Mouse (Mus musculus) liver, embryonic 14.5 days (tissue): ENCODE data around the gene Znhit1. TPM values are rescaled to one million over a fixed set of nuclear protein-coding genes. Genes with fewer than 3 reads are reported as not detected.
"Not testable (repeated sequence)": the region's sequence is repeated elsewhere in the genome, so short reads cannot be mapped to it uniquely, and the experiment has no call there.

Source experiments
- ATAC-seq: fragments of 200-750 bp; cut with Nextera tagmentation; 2 replicates; pipeline ENCODE4 v1.8.0; 2017; ENCODE audit warnings: moderate number of reproducible peaks, mild to moderate bottlenecking, moderate library complexity; ENCODE audit not compliant: insufficient read depth
- DNase-seq, 3 experiments: peaks; one replicate each; pipeline ENCODE4 v3.0.0-alpha.2; 2012 to 2013; ENCODE audit warnings: low read depth in 3 of 3, low spot score in 3 of 3
- H3K27ac ChIP-seq: fragments of 300-500 bp; sonication (generic); 2 replicates; pipeline ENCODE4 v1.5.1; 2014; ENCODE audit warnings: moderate library complexity, mild to moderate bottlenecking, control low read depth, inconsistent platforms
- H3K27me3 ChIP-seq: fragments of 300-500 bp; sonication (generic); 2 replicates; pipeline ENCODE4 v1.6.1; 2014; ENCODE audit warnings: mild to moderate bottlenecking, low read length, moderate library complexity; ENCODE audit not compliant: control insufficient read depth, insufficient read depth
- H3K36me3 ChIP-seq: fragments of 300-500 bp; sonication (generic); replicated peaks from 2 replicates; pipeline ENCODE4 v1.6.1; 2014; ENCODE audit warnings: low read depth; ENCODE audit not compliant: control insufficient read depth, insufficient read depth
- H3K4me1 ChIP-seq, 2 experiments: fragments of 200-500 bp in 1 of 2; fragments of 300-500 bp in 1 of 2; sonication (generic) in 1 of 2; replicated peaks; 2 replicates each; pipeline ENCODE4 v1.6.1; 2012 to 2014; ENCODE audit warnings: antibody characterized with exemption in 1 of 2, inconsistent platforms in 1 of 2, low read length in 1 of 2; ENCODE audit not compliant: control insufficient read depth in 2 of 2, insufficient read depth in 2 of 2
- H3K4me2 ChIP-seq: fragments of 300-500 bp; sonication (generic); 2 replicates; pipeline ENCODE4 v1.6.1; 2014; ENCODE audit warnings: low read depth, mild to moderate bottlenecking, control low read depth, moderate library complexity
- H3K4me3 ChIP-seq, 2 experiments: fragments of 200-500 bp in 1 of 2; fragments of 300-500 bp in 1 of 2; sonication (generic) in 1 of 2; 2 replicates each; pipeline ENCODE4 v1.5.1; 2012 to 2014; ENCODE audit warnings: low read depth in 2 of 2, low read length in 2 of 2, mild to moderate bottlenecking in 2 of 2, control low read depth in 1 of 2, inconsistent platforms in 1 of 2, moderate library complexity in 1 of 2; ENCODE audit not compliant: insufficient read depth in 1 of 2
- H3K9ac ChIP-seq: fragments of 300-500 bp; sonication (generic); replicated peaks from 2 replicates; pipeline ENCODE4 v1.6.1; 2014; ENCODE audit warnings: mild to moderate bottlenecking, control low read depth, moderate library complexity
- H3K9me3 ChIP-seq: fragments of 300-500 bp; sonication (generic); 2 replicates; pipeline ENCODE4 v1.6.1; 2016; ENCODE audit warnings: low read length, mixed read lengths; ENCODE audit not compliant: control insufficient read depth
- CTCF ChIP-seq: IDR thresholded peaks from 2 replicates; pipeline ENCODE4 v1.5.1; 2016; ENCODE audit warnings: antibody characterized with exemption, low read depth, control low read depth
- EP300 ChIP-seq: IDR thresholded peaks from 2 replicates; pipeline ENCODE4 v1.6.1; 2016; ENCODE audit warnings: antibody characterized with exemption, low read depth
- WGBS: fragments of 180-500 bp; shearing (Covaris S2); extraction: QIAGEN DNeasy Blood & Tissue Kit; methylation state at CpG from one replicate; pipeline ENCODE4 v1.1.7; 2014; ENCODE audit not compliant: insufficient replicate concordance; 5-methylcytosine and 5-hydroxymethylcytosine counted together
- polyA plus RNA-seq, 2 experiments: library from polyadenylated mRNA; depleted of rRNA in 1 of 2; stranded (reverse) in 1 of 2; unstranded in 1 of 2; fragments of >200 nt; fragmentation: Nextera tagmentation in 1 of 2; extraction: Ambion mirVana in 1 of 2; gene quantifications; 2 replicates each; pipeline versions ENCODE4 v1.2.1 to v1.2.3; 2012 to 2014

Gene Znhit1
- polyA plus RNA-seq, 2 experiments: 29.3 to 46.2 TPM

DNA sequence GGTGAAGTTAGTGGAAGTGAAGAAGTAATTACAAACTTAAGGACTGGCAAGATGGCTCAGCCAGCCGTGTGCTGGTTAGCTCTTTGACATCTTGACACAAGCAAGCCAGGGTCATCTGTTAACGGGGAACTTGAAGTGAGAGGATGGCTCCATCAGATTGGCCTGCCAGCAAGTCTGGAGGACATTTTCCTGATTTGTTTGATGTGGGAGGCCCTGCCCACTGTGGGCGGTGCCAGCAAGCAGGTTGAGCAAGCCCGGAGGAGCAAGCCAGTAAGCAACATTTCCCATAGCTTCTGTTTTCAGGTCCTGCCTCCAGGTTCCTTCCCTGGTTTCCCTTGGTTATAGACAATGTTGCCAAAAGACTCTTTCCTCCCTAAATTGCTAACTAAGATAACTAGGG, 32.2 kb downstream of the Znhit1 start:
- H3K4me1 ChIP-seq: peaks cover 5 to 6% of the 10 kb centered on the region in 2 experiments; a peak in 2 of 4 replicates
- no peaks in the 10 kb centered on the region for H3K27me3 ChIP-seq
- no peak overlapping the region for H3K4me3 ChIP-seq
- no peaks in the 10 kb centered on the region for H3K9me3 ChIP-seq
- no peak overlapping the region for H3K9ac ChIP-seq
- no peak for DNase-seq
- H3K4me2 ChIP-seq: no peak overlapping the region
- no peak for TF ChIP-seq CTCF
- TF ChIP-seq EP300: no peak
- H3K36me3 ChIP-seq: no peaks in the 10 kb centered on the region
- WGBS: 66% methylated on average over 4 of the region's 4 CpGs
- no peak overlapping the region for H3K27ac ChIP-seq
- no peak for ATAC-seq

DNA sequence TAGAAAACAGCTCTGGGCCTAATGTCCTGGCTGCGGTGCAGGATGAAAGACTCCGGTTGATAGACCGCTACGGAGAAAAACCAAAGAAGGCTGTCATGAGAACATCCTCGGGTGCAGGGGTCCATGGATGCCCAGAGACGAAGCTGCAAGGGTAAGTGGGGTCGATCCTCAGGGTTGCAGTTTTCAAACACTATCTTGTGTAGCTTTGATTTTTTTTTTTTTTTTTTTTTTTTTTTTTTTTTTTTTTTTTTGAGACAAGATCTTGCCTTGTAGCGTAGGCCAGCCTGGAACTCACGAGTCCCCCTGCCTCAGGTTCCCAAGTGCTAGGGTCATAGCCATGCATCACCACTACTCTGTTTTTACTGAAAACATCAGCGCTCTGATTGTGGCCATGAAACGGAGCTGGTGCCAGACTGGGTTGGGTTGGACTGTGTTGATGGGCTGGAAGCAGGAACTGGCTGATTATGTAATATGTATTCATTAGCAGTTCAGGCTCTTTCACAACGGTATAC, 34.3 kb downstream of the Znhit1 start:
- Histone ChIP-seq H3K4me1 (peaks cover 5 to 8% of the 10 kb centered on the region in 2 experiments; a peak in 2 of 4 replicates), H3K27ac (peak overlapping the region; percentile 22; the same call in 1 of the 2 replicates), H3K4me2 (peak overlapping the region; percentile 93), H3K27me3 (no peaks in the 10 kb centered on the region), H3K36me3 (no peaks in the 10 kb centered on the region), H3K9me3 (no peaks in the 10 kb centered on the region), H3K9ac (peak overlapping the region; percentile 66), H3K4me3 (peak overlapping the region; percentile 82 to 86)
- WGBS: 2% methylated on average over 12 of the region's 12 CpGs
- ATAC-seq: no peak; the same call in 1 of the 2 replicates
- TF ChIP-seq CTCF: no peak
- no peak for TF ChIP-seq EP300
- DNase-seq: no peak

DNA sequence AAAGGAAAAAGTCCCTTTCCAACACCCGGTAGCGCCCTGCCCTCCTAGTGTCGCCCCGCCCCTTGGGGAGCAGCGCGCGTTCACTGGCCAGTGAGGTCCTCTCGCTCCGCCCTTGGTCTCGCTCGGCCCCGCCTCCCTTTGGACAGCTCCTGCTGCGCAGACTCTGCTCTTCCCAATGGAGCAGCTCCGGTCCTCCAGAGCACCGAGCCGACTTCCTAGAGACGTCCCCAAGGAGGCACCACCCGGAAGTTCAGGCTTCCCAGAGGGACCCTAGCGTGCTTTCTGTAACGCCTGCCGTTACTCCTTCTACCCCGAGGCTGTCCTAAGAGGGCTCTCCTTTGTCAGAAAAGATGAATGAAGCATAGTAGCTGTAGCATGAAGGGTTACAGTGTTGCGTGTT, 34.8 kb downstream of the Znhit1 start, which contains the start of gene Fis1:
Fis1 (plus strand) TSS at position 261 of the 400 bp plus-strand sequence.
- Histone ChIP-seq H3K27ac (peak within 1 kb of the TSS; percentile 22; the same call in 1 of the 2 replicates), H3K9me3 (no peaks in the 10 kb centered on the region), H3K4me1 (peaks cover 5 to 8% of the 10 kb centered on the region in 2 experiments; a peak in 2 of 4 replicates), H3K4me3 (peak within 1 kb of the TSS; percentile 82 to 86), H3K4me2 (peak within 1 kb of the TSS; percentile 93), H3K27me3 (no peaks in the 10 kb centered on the region), H3K9ac (peak within 1 kb of the TSS; percentile 66), H3K36me3 (no peaks in the 10 kb centered on the region)
- ATAC-seq (peak; percentile 97), DNase-seq (peak; percentile 90 to 92 (median 92))
- 0% methylated on average over 23 of the region's 23 CpGs for WGBS
- TF ChIP-seq CTCF: no peak
- no peak for TF ChIP-seq EP300

DNA sequence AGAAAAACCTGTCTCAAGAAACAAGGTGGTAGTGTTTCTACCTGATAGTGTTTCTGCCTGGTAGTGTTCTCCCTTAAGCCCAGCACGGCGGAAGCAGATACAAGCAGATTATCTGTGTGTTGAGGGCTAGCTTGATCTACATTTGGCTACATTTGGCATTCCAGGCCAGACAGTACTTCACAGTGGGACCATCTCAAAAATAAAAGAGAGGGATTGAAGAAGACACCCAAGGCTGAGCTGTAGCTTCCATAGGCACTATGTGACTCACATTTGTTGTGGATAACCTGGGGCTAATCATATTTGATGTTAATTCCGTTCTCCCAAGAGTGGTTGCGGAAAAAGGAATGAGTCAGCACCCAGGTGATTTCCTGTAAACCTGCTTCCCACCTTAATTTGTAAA, 35.7 kb downstream of the Znhit1 start:
- H3K4me1 ChIP-seq: peaks cover 5 to 8% of the 10 kb centered on the region in 2 experiments; a peak in 2 of 4 replicates
- no peak overlapping the region for H3K27ac ChIP-seq
- DNase-seq (no peak), ATAC-seq (no peak)
- TF ChIP-seq CTCF (no peak), EP300 (no peak)
- H3K4me3 ChIP-seq: no peak overlapping the region
- H3K9ac ChIP-seq: no peak overlapping the region
- no peak overlapping the region for H3K4me2 ChIP-seq
- H3K9me3 ChIP-seq: no peaks in the 10 kb centered on the region
- H3K36me3 ChIP-seq: no peaks in the 10 kb centered on the region
- WGBS: 55% methylated on average over 4 of the region's 4 CpGs
- H3K27me3 ChIP-seq: no peaks in the 10 kb centered on the region

DNA sequence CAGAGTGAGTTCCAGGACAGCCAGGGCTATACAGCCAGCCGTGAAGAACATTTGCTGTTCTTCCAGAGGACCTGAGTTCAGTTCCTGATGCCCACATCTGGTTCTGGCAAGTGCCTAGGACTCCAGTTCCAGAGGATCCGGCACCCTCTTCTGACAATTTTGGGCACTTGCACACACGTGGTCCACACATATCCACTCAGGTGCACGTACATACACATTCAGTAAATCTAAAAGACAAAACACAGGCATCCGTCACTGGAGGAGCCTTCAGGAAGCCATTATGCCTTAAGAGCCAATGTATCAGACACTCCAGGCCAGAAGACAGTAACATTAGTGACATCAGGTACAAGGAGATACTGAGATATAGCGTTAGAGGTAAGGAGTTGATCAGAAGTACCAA, 37.3 kb downstream of the Znhit1 start:
- DNase-seq: no peak
- TF ChIP-seq CTCF: no peak
- no peak for TF ChIP-seq EP300
- no peaks in the 10 kb centered on the region for H3K9me3 ChIP-seq
- WGBS: 72% methylated on average over 6 of the region's 6 CpGs
- H3K4me3 ChIP-seq: no peak overlapping the region
- H3K4me2 ChIP-seq: no peak overlapping the region
- ATAC-seq: no peak
- H3K4me1 ChIP-seq: peaks cover 5 to 8% of the 10 kb centered on the region in 2 experiments; a peak in 2 of 4 replicates
- H3K27ac ChIP-seq: no peak overlapping the region
- H3K36me3 ChIP-seq: no peaks in the 10 kb centered on the region
- no peak overlapping the region for H3K9ac ChIP-seq
- no peaks in the 10 kb centered on the region for H3K27me3 ChIP-seq

DNA sequence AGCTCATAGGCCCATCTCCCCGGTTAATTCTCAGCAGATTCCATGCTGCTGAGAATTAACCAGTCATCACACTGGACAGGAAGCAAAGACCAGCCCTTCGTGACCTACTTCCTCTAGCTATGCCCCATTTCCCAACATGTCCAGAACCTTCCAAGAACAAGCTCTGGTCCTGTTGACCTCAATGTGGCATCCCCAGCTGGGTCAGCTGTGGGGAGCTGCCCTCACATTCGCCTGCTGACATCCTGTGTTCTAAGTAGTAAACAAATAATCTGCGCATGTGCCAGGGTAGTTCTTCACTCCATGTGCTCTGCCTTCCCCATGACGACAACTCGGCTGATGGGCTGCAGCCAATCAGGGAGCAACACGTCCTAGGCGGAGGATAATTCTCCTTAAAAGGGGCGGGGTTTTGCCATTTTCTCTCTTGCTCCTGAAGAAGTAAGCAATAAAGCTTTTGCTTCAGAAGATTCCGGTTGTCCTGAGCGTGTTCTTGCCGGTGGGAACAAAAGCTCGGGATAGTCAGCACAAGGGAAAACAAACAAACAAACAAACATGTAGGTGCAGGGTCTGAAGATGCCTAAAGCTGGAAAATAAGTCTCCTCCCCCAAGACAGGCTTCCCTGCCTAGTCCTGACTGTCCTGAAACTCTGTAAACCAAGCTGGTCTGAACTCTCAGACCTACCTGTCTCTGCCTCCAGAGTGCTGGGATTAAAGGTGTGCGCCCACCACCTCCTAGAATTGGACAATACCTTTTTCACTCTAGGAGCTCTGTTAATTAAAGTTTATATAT, 38.1 kb downstream of the Znhit1 start:
- not testable (repeated sequence) for H3K9me3 ChIP-seq, H3K9ac ChIP-seq, H3K4me1 ChIP-seq, ATAC-seq, H3K27ac ChIP-seq, H3K4me2 ChIP-seq, H3K4me3 ChIP-seq, DNase-seq, H3K36me3 ChIP-seq, H3K27me3 ChIP-seq
- 60% methylated on average over 14 of the region's 14 CpGs for WGBS
